Mouse (Mus musculus): ENCODE data around the gene Cnga4.
A peak's percentile ranks its signal among the peaks of the same experiment; 100 is the strongest.
"Not testable (repeated sequence)": the region's sequence is repeated elsewhere in the genome, so short reads cannot be mapped to it uniquely, and the experiment has no call there.

Gene Cnga4

GRCm38 (mm10) chr7:105404268-105404667, at the start of gene Cnga4:
Gene Cnga4, plus strand, starts transcription at chr7:105404568.
- no peak for DNase-seq

GRCm38 (mm10) chr7:105356064-105356463, 48.3 kb upstream of the Cnga4 start:
- not testable (repeated sequence) for DNase-seq

- DNase-seq, result not testable (repeated sequence)
Observed at GRCm38 (mm10) chr7:105356487-105356886, 47.9 kb upstream of the Cnga4 start.

GRCm38 (mm10) chr7:105361713-105362112, 42.7 kb upstream of the Cnga4 start:
- no peak for DNase-seq

GRCm38 (mm10) chr7:105367268-105367667, 37.1 kb upstream of the Cnga4 start:
- DNase-seq, result no peak

- DNase-seq, result no peak
Observed at GRCm38 (mm10) chr7:105367930-105368329, 36.4 kb upstream of the Cnga4 start, which contains the start of gene Olfr692. Gene Olfr692, plus strand, starts transcription at chr7:105368230.

GRCm38 (mm10) chr7:105368521-105368920, 35.8 kb upstream of the Cnga4 start:
- no peak for DNase-seq

- DNase-seq, result no peak
Observed at GRCm38 (mm10) chr7:105372912-105373311, 31.5 kb upstream of the Cnga4 start.

GRCm38 (mm10) chr7:105373509-105373908, 30.9 kb upstream of the Cnga4 start:
- no peak for DNase-seq

GRCm38 (mm10) chr7:105373976-105374375, 30.4 kb upstream of the Cnga4 start:
- no peak for DNase-seq

GRCm38 (mm10) chr7:105374866-105375265, 29.5 kb upstream of the Cnga4 start, which contains the start of gene Gm5901:
Gene Gm5901, plus strand, starts transcription at chr7:105375038.
- no peak for DNase-seq

GRCm38 (mm10) chr7:105380329-105380728, 24.0 kb upstream of the Cnga4 start:
- no peak for DNase-seq

- DNase-seq, result no peak
Observed at GRCm38 (mm10) chr7:105387696-105388095, 16.7 kb upstream of the Cnga4 start.

GRCm38 (mm10) chr7:105390236-105390635, 14.1 kb upstream of the Cnga4 start:
- no peak for DNase-seq

- no peak for DNase-seq
Observed at GRCm38 (mm10) chr7:105394606-105395005, 9.8 kb upstream of the Cnga4 start.

- no peak for DNase-seq
Observed at GRCm38 (mm10) chr7:105395131-105395820, 9.1 kb upstream of the Cnga4 start.

- DNase-seq, result no peak
Observed at GRCm38 (mm10) chr7:105396126-105396525, 8.2 kb upstream of the Cnga4 start.

- peak in 1 of 2 experiments; percentile 9 for DNase-seq
Observed at GRCm38 (mm10) chr7:105399058-105399934, 5.1 kb upstream of the Cnga4 start.

GRCm38 (mm10) chr7:105399935-105400624, 4.3 kb upstream of the Cnga4 start, which contains the start of gene Fam160a2:
Gene Fam160a2, minus strand, starts transcription at chr7:105400054.
- DNase-seq, result peak; percentile 100

- no peak for DNase-seq
Observed at GRCm38 (mm10) chr7:105406322-105406721, 2.0 kb downstream of the Cnga4 start.

- DNase-seq, result peak; percentile 56 to 60
Observed at GRCm38 (mm10) chr7:105411874-105412632, 7.7 kb downstream of the Cnga4 start.

GRCm38 (mm10) chr7:105414385-105414784, 10.0 kb downstream of the Cnga4 start:
- DNase-seq, result no peak
